Mouse (Mus musculus) ovary, postnatal 14 days (tissue): ENCODE data around the gene Pard3.

Source experiments
- DNase-seq: peaks from one replicate; pipeline ENCODE4 v3.0.0; 2022; ENCODE audit warnings: low spot score

Pard3 gene

DNA sequence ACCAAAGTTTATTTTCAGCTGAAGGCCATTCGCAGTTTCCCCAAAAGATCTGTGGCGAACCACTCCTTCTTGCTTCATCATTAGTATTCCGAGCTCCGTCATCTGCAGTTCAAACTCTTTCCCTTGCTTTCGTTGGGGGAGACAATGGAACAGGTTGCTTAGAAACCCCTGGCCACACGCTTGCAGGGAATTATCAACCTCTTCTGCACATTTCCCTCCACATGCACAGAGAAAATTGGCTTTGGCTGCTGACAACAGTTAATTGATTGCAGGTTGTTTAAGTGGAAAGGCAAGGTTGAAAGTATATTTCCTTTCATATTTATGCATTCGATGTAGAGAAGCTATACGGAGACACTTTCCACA is 166.5 kb downstream of the Pard3 start:
- no peak for DNase-seq

DNA sequence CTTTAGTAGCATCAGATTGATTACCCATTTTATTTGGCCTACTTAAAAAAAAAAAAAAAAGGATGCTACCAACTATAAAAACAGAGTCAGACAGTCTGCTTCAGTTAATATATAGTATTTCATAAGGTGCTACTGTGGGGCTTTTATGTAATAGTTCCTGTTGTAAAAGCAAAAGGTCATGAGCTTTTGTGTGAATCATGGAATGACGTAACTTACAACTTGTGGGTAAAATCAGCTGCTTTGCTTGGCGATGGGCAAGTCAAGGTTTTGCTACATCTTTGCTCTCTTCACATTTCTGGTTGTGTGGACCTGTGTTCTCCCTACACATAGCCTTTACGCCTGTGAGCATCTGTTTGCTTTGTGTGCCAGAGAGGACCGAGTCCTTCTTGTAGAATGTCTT is 179.7 kb downstream of the Pard3 start:
- DNase-seq, result no peak

DNA sequence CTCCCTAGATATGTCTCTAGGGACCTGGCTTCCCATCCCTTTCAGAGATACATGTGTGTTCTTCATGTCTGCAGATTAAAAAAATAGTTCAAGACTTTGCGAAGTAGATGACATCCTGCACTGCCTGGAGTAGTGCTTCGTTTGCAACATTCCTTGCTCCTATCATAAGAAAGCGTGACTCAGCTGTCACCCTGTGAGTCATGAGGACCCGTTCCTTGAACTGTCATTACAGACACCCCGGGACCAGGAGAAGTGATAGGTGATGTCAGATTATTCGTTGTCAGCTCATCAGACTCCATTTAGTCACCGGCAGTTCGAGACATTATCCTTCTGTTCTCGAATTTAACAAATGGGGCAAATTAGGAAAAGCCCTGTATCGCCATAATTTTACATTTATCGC is 180.1 kb downstream of the Pard3 start:
- no peak for DNase-seq

DNA sequence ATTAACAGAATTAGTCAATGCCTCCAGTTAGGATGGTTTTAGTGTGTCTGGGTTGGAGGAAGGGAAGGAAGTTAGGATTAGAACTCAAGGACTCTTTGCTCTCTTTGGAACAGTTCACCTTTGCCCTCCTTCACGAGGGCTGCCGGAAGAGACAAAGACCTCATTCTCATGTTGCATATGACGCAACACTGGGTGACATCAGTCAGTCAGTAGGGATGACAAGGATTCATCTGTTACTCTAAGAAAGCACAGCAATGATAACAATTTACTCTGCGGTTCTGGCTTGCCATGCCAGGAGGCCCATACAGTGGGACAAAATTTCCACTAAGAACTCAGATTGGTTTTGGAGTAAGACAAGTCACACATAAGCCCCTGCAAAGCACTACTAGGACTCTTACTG is 187.1 kb downstream of the Pard3 start:
- DNase-seq, result no peak

DNA sequence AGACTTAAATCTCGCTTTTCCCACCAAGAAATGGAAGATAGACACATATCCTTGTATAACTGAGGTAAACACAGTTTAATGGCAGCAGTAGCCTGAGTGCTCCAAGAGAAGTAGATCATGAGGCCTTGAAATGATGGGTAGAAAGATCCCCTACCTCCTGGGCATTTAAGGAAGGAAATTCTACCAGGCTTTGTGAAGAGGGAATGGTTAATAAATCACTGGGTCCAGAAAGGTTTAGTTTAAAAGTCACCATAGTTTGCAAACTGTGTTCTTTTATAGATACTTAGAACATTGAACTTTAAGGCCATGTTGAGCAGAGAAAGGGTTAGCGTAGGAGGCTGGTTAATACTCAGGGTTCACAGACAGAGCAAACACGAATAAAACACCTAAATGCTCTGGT is 187.8 kb downstream of the Pard3 start:
- no peak for DNase-seq

DNA sequence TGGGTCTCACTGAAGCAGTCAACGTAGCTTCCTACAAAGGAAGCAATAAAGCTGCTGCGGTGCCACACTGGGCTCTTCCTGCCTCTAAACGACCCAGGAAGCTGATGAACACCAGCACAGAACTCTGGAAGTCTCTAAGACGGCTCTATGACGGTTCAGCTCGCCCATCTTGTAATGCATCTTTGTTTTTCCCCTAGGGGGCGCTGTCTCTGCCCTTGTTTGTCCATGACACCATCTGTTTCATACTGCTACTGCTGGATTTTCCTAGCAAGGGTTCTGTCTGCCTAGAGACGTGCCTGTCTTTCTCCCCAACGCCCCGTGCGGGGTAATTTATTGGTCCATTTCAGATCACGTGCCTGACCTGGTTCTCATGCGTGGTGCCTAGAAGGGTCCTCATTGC is 188.3 kb downstream of the Pard3 start:
- DNase-seq, result no peak

DNA sequence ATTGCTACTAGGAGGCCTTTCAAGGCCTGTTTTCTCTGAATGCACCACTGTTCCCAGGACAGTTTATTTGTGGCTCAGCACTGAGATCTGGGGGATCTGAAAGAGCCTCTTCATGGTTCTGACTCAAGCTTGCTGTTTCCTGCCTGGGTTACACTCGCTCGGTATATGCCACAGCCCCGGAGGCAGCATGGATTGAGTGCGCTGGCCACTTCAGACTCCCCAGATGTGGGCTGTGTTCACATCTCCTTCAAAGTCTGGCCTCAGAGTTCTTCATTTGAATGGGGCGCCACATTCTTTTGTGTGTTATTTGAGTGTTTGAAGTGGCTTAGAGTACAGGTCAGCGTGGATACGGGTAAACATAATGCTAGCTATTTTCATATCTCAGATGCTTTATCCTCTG is 190.9 kb downstream of the Pard3 start:
- DNase-seq, result no peak

DNA sequence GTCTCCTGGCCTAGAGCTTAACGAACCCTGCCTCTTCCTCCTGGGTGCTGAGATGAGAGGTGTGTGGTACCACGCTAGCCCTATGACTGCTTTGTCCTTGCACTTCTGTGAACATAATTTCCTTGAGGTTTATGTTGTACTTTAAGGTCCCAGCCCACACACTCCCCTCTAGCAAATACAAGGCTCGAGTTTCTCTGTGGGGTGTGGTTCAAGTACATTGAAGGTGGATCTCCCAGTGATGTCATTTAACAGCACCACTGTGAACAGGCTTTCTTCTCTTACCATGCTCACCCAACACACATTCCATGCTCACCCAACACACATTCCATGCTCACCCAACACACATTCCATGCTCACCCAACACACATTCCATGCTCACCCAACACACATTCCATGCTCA is 193.4 kb downstream of the Pard3 start:
- no peak for DNase-seq

DNA sequence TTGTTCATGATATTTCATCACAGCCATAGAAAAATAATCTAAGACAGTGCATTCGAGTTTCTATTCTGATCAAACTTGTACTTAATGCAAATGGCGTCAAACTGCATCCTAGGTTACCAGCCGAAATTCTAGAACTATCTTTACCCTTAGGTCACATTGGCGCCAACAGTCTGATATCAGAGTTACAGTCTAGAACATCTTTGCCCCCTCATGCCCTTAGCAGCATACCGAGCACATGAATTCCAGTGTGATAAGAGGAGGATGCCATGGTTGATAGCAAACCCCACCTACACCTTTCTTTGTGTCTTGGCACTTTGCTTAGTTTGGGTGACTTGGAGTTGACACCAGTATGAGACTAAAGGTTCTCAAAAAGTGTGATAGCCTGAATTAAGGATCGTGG is 197.4 kb downstream of the Pard3 start:
- no peak for DNase-seq

DNA sequence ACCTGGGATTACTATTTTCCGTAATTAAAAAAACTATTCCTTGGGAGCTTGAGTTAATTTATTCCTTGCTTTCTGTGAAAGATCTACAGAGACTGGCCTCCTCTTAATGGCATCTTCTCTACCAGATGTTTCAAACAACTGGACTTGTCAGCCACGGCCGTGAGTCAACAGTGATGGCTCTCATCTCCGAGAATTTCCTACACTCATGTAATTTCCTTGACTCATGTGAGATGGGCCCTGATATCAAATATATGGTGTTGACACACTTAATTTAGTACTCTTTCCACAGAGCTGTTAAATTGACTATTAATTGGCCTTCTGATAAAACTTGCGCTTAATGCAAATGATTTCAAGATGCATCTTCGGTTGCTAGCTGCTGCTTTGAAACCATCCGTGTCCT is 198.3 kb downstream of the Pard3 start:
- DNase-seq, result no peak

DNA sequence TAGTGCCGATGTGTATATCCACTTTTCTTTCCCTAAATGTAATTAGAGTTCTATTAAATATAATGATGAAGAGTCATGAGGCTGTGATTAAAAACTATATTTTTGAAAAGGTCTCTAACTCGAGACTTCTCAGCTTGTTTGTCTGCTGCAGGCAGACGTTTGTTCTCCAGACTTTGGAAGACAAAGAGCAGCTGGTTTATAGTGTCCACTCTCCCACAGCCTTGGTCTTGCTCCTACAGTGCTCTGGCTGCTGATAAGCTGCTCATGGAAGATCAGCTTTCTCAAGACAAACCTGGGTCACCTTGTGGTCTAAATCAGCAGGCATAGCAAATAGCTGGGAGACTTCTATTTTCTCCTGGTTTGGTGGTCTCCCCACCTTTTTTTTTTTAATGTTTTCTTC is 198.7 kb downstream of the Pard3 start:
- no peak for DNase-seq

DNA sequence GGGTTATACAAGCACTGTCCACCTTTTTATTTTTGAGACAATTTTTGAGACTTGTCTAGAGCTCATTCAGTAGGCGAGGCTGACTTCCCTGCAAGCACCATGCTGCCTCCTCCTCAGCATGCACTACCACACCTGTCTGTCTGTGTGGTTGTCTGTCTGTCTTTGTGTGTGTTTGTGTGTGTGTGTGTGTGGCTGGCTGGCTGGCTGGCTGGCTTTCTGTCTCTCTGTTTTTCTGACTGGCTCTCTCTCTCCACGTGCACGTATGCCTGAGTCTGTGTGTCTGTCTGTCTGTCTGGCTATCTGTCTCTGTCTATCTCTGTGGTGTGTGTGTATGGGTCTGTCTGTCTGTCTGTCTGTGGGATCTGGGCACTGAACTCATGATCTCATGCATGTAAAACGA is 199.2 kb downstream of the Pard3 start:
- DNase-seq, result no peak

DNA sequence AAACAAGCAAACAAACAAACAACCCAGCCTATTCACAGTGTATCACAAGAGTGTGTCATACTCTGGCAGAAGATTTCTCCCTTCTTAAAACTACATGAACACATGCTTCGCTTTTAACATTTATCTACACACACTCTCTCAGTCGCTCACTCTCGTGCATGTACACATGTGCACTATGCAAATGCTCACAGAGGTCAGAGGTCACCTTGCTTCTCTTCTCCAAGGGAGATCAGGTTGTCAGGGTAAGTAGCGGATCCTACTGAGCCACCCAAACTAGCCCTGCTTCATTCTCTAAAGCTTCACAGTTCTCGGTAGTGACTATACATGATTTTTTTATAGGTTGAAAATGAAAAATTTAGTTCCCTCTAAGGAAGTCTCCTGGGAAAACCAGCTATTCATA is 199.8 kb downstream of the Pard3 start:
- no peak for DNase-seq

DNA sequence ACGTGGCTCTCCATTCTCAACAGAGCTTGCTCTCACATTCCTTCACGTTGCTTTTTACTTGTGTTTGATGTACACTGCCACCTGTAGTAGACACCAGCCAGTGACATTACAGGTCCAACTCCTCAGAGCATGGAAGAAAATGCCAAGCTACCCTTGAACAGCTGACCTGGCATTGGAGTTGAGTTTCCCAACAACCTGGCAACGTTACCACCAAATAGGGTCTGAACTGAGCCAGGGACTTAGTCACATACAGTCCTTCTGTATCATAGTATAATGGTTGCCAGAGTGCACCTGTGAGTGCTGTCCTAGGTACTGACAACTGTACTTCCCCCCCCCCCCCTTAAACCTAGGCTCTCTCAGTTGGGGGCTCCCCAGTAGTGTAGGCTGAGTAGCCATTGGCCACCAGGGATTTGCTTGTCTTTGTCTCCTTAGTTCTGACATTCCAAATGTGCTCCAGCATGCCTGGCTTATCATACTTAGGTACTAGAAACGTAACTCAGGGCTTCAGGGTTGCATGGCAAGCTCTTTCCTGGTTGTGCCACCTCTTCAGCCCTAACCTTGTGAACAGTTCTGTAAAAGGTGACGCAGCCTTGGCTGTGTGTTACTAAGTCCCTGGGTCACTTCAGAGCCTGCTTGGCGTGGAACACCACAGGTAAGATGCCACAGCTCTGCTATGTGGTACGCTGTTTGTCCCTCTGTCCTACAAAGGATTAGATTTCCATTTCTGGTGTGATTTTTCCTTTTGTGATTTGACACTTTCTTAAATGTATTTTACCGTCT is 201.2 kb downstream of the Pard3 start:
- DNase-seq, result no peak

DNA sequence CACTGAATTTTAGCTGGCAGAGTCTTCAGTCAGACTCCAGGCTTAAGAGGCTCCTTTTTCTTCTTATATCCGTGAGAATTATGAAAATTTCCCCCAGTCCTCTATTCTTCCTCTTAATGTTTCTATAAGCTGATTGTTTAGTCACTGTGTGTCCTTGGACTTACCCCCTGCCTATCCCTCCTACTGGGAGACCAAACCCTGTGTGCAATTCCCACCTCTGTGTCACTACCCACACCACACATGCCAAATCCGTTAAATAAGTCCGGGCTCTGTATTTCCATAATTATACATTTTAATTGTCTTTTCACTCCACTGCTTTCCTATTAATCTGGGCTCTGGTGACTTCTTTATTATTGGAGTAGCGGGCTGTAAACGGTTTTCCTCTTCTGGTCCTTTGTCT is 203.1 kb downstream of the Pard3 start:
- no peak for DNase-seq

DNA sequence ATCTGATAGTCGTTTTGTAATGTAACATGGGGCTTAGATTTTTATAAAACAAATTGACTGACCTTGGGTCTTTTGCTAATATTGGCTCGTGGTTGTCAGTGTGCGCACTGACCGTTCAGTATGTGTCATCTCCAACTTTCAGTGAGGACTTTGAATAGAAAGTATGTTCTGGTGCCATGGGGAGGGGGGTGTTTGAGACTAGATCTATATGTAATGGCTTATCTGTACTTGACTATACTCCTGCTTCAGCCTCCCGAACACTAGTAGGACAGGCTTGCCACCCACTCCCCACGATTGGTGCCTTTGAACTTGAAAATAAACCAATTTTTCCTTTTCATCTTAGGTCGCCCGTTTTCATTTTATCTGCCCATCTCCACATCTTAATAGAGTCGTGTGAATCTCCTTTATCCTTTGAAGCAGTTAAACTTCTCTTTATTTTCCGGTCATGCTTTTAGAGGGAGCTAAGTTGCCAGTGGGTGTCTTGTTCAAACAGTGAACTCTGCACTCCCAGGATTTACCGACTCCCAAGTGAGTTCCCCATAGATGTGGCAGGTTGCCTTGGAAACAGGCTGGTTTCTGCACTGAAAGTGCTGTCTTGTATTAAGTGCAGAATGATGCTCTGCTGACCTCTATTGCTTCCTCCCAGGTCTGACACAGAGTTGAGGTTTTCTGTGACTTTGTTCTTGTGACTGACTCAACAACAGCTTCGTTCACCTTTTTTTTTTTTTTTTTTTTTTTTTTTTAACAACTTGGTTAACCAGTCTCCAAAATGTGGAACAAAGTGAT is 204.7 kb downstream of the Pard3 start:
- no peak for DNase-seq

DNA sequence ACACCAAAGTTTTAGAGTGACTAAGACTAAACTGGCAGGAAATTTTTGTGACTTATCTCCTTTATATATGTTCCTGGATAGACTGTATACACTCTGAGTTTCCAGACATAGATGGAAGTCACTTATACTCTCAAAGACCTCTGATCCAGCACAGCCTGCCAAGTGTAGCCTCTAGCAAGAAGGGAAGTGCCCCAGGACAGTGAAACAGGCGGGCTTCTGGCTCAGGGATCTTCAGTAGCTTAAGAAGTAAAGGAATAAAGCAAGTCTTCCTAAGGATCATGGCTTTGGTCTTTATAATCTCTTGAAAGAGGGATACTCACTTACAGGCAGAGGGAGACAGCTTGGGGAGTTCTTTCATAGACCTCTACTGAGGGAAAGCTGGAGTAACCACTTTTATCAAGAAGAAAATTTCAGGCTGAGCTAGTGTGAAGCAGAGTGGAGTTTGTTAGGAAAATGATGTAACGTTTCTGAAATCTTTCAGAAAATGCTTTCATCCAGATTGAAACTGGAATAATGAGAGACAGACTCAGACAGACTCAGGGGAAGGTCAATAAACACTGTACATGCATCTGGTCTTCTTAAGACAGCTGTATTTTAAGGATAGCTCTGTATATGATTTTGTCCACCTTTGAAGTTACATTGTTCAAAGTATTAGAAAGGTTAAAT is 205.5 kb downstream of the Pard3 start:
- DNase-seq, result no peak

DNA sequence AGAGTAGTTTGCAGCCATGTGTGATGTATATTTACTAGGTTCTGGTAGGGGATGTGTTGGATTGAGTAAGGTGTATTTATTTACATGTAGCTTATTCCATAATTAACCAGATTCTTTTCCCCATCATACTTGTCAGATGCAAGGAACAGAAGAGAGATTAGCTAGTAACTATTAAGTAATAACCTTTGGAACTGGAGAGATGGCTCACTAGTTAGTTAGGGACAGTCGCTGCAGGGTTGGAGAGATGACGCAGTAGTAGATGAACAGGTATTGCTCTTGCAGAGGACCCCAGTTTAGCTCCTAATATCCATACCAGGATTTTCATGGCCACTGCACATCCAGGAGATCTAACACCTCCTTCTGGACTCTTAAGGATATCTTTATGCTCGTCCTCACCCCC is 207.5 kb downstream of the Pard3 start:
- DNase-seq, result no peak

DNA sequence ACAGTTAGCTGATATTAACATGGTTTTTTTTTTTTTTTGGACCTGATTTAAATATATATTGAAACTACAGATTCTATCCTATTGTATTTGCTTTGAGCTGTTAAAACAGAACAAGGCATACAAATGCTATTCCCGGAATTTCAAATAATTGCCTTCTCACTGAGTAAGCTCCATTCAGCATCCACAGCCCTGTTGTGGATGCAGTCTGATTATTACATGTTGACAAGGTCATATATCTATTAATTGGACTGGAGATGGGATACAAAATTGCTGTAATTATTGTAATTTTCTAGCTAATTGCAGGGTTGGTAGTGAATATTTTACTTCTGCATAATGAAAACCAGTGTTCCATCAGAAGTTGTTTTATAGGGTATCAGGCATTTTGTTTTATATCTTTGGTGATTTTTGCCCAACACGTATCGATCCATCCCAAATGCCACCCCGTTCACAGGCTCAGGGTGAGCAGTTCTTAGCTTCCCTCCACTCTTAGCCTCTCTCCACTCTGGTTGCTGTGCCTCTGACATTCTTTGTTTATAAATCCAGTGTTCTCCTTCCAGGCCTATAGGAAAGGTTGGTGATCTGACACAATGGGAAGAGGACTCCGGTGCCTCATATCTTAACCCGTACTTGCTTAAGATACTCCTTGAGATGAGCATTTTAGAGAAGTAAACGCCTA is 216.7 kb downstream of the Pard3 start:
- no peak for DNase-seq

DNA sequence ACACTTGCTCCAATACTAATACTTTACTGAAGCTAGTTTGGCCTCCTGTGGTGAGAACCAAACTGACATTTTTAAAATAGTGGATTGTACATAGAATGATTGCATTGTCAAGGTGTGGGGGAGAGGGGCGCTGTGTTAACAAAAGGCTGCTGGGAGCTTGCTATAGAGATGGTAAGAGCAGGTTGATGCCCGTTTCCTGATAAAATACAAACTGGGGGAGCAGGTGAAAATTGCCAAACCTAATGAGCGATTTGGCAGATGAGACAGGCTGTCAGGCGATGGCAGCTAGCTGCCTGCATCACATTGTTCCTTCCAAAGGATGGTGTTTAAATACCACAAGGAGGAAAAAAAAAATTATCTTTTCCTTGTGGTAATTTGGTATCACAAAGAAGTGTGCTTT is 217.3 kb downstream of the Pard3 start:
- no peak for DNase-seq

DNA sequence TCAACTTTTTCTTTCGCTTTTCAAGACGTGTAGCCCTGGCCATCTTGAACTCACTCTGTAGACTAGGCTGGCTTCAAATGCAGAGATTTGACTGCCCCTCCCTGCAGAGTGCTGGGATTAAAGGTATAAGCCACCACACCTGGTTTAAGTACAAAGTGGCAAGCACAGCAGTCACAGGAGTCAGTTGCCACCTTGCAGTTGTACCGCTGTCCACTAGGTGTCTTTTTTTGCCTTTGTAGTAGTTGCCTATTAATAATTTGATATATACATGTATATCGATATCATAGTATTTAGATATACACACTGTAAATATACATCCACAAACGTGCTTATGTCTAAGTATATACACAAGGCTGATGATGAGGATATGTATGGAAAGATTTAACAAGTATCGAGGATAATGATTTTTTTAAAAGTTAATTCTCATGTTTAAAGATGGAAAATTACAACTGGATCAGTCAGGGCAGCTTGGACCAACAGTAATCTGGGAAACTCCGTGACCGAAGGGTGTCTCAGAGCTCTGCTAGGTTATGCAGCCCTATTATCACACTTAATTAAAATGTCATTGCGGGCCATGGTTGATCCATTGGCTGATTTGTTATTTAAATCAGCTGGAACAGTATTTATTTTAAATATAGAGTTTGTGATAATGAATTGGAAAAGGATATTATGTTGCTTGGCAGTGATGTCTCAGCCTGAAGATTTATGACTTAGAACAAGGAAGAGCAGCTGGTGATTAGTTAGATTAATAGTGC is 220.9 kb downstream of the Pard3 start:
- DNase-seq, result no peak

DNA sequence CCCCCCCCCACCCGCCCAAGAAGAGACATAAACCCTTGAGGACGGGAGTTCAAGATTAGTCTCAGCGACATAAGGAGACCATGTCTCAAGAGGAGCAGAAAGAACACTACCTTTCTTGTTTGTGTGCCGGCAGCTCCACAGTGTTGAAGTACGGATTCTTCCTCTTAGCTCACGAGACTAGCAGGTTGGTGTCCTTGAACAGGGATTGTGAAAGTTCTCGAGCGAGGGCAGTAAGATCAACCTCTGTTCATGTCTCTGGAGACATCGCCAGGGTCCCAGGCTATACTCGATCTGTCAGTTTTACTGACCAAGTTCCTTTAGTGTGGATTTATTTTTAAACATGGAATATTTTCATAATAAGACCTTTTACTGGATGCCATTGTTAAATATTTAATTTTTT is 224.1 kb downstream of the Pard3 start:
- no peak for DNase-seq
